Comparison of ENCODE assay signal across 10 mouse cellular contexts in the genomic region with DNA sequence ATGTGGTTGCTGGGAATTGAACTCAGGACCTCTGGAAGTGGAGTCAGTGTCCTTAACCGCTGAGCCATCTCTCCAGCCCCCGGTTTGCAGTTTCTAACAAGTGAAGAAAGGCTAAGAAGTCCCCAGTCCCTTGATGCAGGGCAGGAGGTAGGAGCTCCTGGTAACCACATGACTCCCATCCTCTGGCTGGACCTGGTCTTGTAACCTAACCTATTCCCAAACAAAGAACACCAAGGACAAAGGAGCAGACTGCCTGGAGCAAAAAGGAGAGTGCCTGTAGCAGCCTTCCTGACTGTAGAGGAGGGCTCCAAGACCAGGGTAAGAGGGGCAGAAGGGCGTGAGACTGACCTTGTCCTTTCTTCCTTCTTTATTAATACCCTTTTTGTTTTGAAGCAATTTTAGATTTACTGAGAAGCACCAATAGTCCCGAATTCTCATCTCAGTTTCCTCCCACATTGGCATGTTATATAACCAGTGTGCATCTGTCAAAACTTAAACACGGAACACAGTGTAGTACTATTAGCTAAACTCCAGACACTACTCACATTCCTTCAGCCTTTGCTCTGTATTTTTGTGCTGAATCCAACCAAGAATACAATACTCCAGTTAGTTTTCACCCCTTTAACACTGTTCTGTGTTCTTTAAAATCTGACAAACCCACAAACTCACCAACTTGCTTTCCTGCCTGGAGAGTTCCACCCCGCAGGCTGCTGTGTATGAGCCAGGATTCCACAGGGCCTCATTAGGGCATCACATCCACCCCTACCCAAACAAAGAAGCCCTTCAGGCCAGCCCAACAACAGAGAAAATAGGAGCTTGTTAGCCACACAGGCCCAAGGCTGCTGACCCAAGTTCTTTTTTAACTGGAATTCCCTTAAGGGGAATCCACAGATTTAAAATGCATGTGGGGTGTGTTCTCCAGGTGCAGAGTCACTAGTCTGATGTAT. TPM values are rescaled to one million over a fixed set of nuclear protein-coding genes. Genes with fewer than 3 reads are reported as not detected.
DNase-seq lines count a peak whose midpoint lies in the region; TF ChIP-seq lines count a peak whose summit lies in the region.
"Had no signal": no experiment of that assay in that cellular context is flagged by ENCODE, and none has a peak within 500 bp of the region (broad histone marks: within the 10 kb centered on the region; RNA-seq: fewer than 3 reads in every experiment).

No protein-coding gene starts in this region.

- peaks cover 52% of the 10 kb centered on the region for H3K4me1 ChIP-seq in hindbrain, embryonic 10.5 days (replicated peaks)

- no peaks in the 10 kb centered on the region for H3K27me3 ChIP-seq in hindbrain, embryonic 10.5 days (ENCODE audit: insufficient read depth, poor library complexity, severe bottlenecking)

- DNase-seq in gastrocnemius, adult 2 months: no peak
- DNase-seq in gastrocnemius, postnatal 36 days: no peak
- peak; percentile 93 for DNase-seq in Muller cell, postnatal 12 days (ENCODE audit: inconsistent ontology term)
- DNase-seq in hindbrain, embryonic 10.5 days (ENCODE audit: low spot score): no peak
- DNase-seq in mesoderm, embryonic 11.5 days (ENCODE audit: low read depth, low spot score): peak; percentile 40
- no peak for DNase-seq in adrenal gland, postnatal 14 days
- DNase-seq in thymus, postnatal 25 days: no peak
- no peak for DNase-seq in adrenal gland, postnatal 4 days (ENCODE audit: low spot score in 2 of 2)
- DNase-seq: cerebellum, adult 18-20 months had no signal

- no peaks in the 10 kb centered on the region for H3K9me3 ChIP-seq in hindbrain, embryonic 10.5 days

- no peak overlapping the region for H3K4me3 ChIP-seq in gastrocnemius, adult 2 months
- H3K4me3 ChIP-seq in hindbrain, embryonic 10.5 days: no peak overlapping the region

- WGBS in hindbrain, embryonic 10.5 days: 63% methylated on average over 6 of the region's 6 CpGs

- peak overlapping the region; percentile 44 for H3K27ac ChIP-seq in gastrocnemius, adult 2 months
- peak overlapping the region; percentile 85 for H3K27ac ChIP-seq in hindbrain, embryonic 10.5 days

- no peak for TF ChIP-seq CTCF in gastrocnemius, adult 2 months (IDR thresholded peaks at IDR 0.05)

- H3K36me3 ChIP-seq in hindbrain, embryonic 10.5 days: no peaks in the 10 kb centered on the region

- intact Hi-C loops in gastrocnemius, adult 2 months (cut with DNase I): loop anchor here (2.0 to 5.0 kb wide), 4 partner anchors 43 to 189 kb away; partner anchors contain the start of gene Rai1
- intact Hi-C loops in gastrocnemius, postnatal 36 days (cut with DNase I): loop anchor here (5.0 kb wide), 2 partner anchors 42 to 92 kb away; no protein-coding TSS in a partner anchor

RNA-seq across cellular contexts. Expression of gene Tom1l2, which starts 58.7 kb away (rescaled TPM):
- total RNA-seq in gastrocnemius, adult 2 months (2021): 10 to 100 TPM; 63.7 to 63.9 TPM
- total RNA-seq in gastrocnemius, postnatal 36 days (2021): 10 to 100 TPM; 59.4 to 61.5 TPM
- 21.6 and 30.7 TPM in 2 replicates for polyA plus RNA-seq in hindbrain, embryonic 10.5 days (2016; fragmentation: Nextera tagmentation; extraction: Ambion mirVana)
- total RNA-seq in adrenal gland, postnatal 14 days (2021): 55.9 and 65.0 TPM in 2 replicates
- total RNA-seq in adrenal gland, postnatal 4 days (2021): 10 to 100 TPM; 54.0 to 55.9 TPM

RNA-seq across cellular contexts. Expression of gene Drc3, which starts 59.2 kb away (rescaled TPM):
- 1 to 10 TPM in 1 of 2 experiments, under 1 TPM in 1; 0.87 to 1.0 TPM for total RNA-seq in gastrocnemius, adult 2 months (2021)
- total RNA-seq in gastrocnemius, postnatal 36 days (2021): 1 to 10 TPM; 1.1 to 1.2 TPM
- polyA plus RNA-seq in hindbrain, embryonic 10.5 days (2016; fragmentation: Nextera tagmentation; extraction: Ambion mirVana): 2.8 and 6.0 TPM in 2 replicates
- 1.6 TPM in 2 replicates for total RNA-seq in adrenal gland, postnatal 14 days (2021)
- total RNA-seq in adrenal gland, postnatal 4 days (2021): 1 to 10 TPM; 1.8 to 2.6 TPM
- polyA plus RNA-seq: C2C12 had no signal

Comparison
In these comparisons a context has a peak if more than half of its experiments do, and no peak if none do; other contexts are left out.
1. DNase-seq: peak in Muller cell, postnatal 12 days (single experiment) and mesoderm, embryonic 11.5 days (single experiment); none in gastrocnemius, adult 2 months (single experiment), gastrocnemius, postnatal 36 days (0 of 2), hindbrain, embryonic 10.5 days (single experiment), adrenal gland, postnatal 14 days (single experiment), thymus, postnatal 25 days (single experiment) and adrenal gland, postnatal 4 days (0 of 2).